Mouse (Mus musculus) megakaryocyte, embryonic 14.5 days (primary cell): ENCODE data around the gene Il5.

Experiments used
- FLI1 ChIP-seq: IDR thresholded peaks from 2 replicates; pipeline ENCODE4 v1.6.1; 2012; ENCODE audit warnings: low read length, inconsistent platforms, mixed read lengths
- GATA1 ChIP-seq: IDR thresholded peaks from 3 replicates; pipeline ENCODE4 v1.6.1; 2012; ENCODE audit warnings: mixed read lengths, low read length, inconsistent platforms, borderline replicate concordance

DNA sequence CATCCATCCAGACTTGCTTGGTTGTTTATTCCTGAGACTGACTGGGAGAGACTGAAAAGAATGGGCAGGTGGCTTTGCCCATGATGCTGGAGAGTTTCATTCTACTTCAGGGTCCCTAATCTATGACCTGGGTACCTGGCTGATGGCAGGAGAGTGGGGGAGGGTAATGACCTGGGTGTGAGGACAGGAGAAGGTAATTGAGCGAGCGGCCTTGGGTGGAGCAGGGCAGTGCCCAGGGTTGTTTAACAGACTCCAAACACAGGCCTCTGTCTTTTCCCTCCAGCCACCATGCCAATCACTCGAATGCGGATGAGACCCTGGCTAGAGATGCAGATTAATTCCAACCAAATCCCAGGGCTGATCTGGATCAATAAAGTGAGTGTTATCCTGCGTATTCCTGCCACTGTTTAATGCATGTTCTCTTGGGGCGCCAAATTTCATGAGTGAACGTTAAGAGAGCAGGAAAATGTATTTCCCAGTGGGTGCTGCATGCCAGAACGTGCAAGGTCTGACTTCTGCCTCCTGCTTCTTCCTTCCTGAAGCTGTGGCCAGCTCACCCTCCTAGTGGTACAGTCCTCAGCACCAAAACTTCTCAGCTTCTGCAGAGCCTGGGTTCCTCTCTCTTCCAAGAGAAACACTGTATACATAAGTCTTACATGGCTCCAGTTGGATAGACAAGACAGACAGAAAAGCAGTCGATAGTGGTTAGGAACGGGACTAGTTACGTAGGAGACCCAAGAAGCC, 50.6 kb downstream of the Il5 start:
- TF ChIP-seq GATA1 (no peak), FLI1 (no peak)
